Mouse (Mus musculus) brain, embryonic 14.5 days (tissue): Measurements from ENCODE around the gene Ociad2. TPM values are rescaled to one million over a fixed set of nuclear protein-coding genes. Genes with fewer than 3 reads are reported as not detected.

Experiments used
- DNase-seq: peaks from one replicate; pipeline ENCODE4 v3.0.0-alpha.2; 2011; ENCODE audit warnings: low read depth
- CTCF ChIP-seq: fragments of 200-500 bp; IDR thresholded peaks from 2 replicates; pipeline ENCODE4 v1.5.1; 2012; ENCODE audit warnings: inconsistent platforms, mild to moderate bottlenecking, moderate library complexity, borderline replicate concordance; ENCODE audit not compliant: insufficient read depth, insufficient read length; ENCODE audit errors: extremely low read depth
- POLR2A ChIP-seq: fragments of 200-500 bp; IDR thresholded peaks from 2 replicates; pipeline ENCODE4 v1.6.1; 2012; ENCODE audit warnings: mild to moderate bottlenecking, inconsistent platforms, borderline replicate concordance; ENCODE audit not compliant: poor library complexity, insufficient read depth, insufficient read length, severe bottlenecking; ENCODE audit errors: extremely low read depth
- polyA plus RNA-seq: library from polyadenylated mRNA; depleted of rRNA; stranded (reverse); fragments of >200 nt; gene quantifications from 2 replicates; pipeline ENCODE4 v1.2.3, GENCODE M21; 2012; rRNA removed

The Ociad2 gene
- polyA plus RNA-seq, 1 experiment, result 9.3 TPM

GRCm38 (mm10) chr5:73293458-73293827 lies 47.4 kb downstream of the Ociad2 start:
- TF ChIP-seq POLR2A (no peak), CTCF (no peak)
- DNase-seq, result no peak

- peak; percentile 77; the same call in 1 of the 2 replicates for TF ChIP-seq POLR2A
- no peak for TF ChIP-seq CTCF
- peak; percentile 99 for DNase-seq
Observed at GRCm38 (mm10) chr5:73292502-73293457, 48.0 kb downstream of the Ociad2 start, which contains the start of gene Ociad1. Gene Ociad1 (plus strand): TSS chr5:73292784.

- no peak for TF ChIP-seq POLR2A
- no peak for TF ChIP-seq CTCF
- DNase-seq, result no peak
Observed at GRCm38 (mm10) chr5:73289900-73290299, 50.9 kb downstream of the Ociad2 start.

GRCm38 (mm10) chr5:73286603-73287002 lies 54.2 kb downstream of the Ociad2 start:
- DNase-seq, result no peak

GRCm38 (mm10) chr5:73285470-73285978 lies 55.3 kb downstream of the Ociad2 start:
- TF ChIP-seq POLR2A (no peak), CTCF (no peak)
- no peak for DNase-seq

More at GRCm38 (mm10) chr5:73286603-73287002, 54.2 kb downstream of the Ociad2 start:
- TF ChIP-seq CTCF, result no peak
- no peak for TF ChIP-seq POLR2A

- no peak for TF ChIP-seq CTCF
- DNase-seq, result no peak
Observed at GRCm38 (mm10) chr5:73284046-73284445, 56.8 kb downstream of the Ociad2 start.

GRCm38 (mm10) chr5:73280567-73280850 lies 60.3 kb downstream of the Ociad2 start:
- no peak for DNase-seq
- TF ChIP-seq CTCF (no peak), POLR2A (no peak)

GRCm38 (mm10) chr5:73279732-73280566 lies 60.9 kb downstream of the Ociad2 start:
- TF ChIP-seq POLR2A, result no peak
- TF ChIP-seq CTCF, result no peak
- DNase-seq, result peak; percentile 52

GRCm38 (mm10) chr5:73279190-73279589 lies 61.6 kb downstream of the Ociad2 start:
- no peak for DNase-seq
- TF ChIP-seq CTCF, result no peak
- TF ChIP-seq POLR2A, result no peak

GRCm38 (mm10) chr5:73274941-73275340 lies 65.9 kb downstream of the Ociad2 start:
- TF ChIP-seq POLR2A, result no peak
- no peak for DNase-seq

- DNase-seq, result no peak
- TF ChIP-seq CTCF, result no peak
- TF ChIP-seq POLR2A, result no peak
Observed at GRCm38 (mm10) chr5:73273171-73273570, 67.7 kb downstream of the Ociad2 start.

Other genes starting within 250 kb of the Ociad2 start
- 43.1 and 69.8 TPM in 2 replicates for gene Fryl, start 84.4 kb downstream of the Ociad2 start, polyA plus RNA-seq
- gene Ociad1, start 48.2 kb downstream of the Ociad2 start, polyA plus RNA-seq, result 162 and 184 TPM in 2 replicates
- gene Cwh43, start 65.0 kb upstream of the Ociad2 start, polyA plus RNA-seq, result 0.08 and 0.25 TPM in 2 replicates
- gene Dcun1d4, start 140.0 kb upstream of the Ociad2 start, polyA plus RNA-seq, result 33.5 and 43.7 TPM in 2 replicates